Mouse (Mus musculus): ENCODE measurements at regions not wholly inside any gene's neighbourhood (a gene's known extent, or its start where the extent isn't known, plus 50 kb on each side); places are given as distances from the start of the nearest gene placed in this dataset.

- no peak for ATAC-seq (ENCODE audit: extremely low read depth, insufficient number of reproducible peaks, low FRiP score, low TSS enrichment)
- H3K27ac ChIP-seq (replicated peaks), result no peak overlapping the region
- H3K9me3 ChIP-seq, result no peaks in the 10 kb centered on the region
- H3K9ac ChIP-seq, result no peak overlapping the region
- H3K36me3 ChIP-seq, result no peaks in the 10 kb centered on the region
- no peaks in the 10 kb centered on the region for H3K4me1 ChIP-seq
- peaks cover 10% of the 10 kb centered on the region for H3K27me3 ChIP-seq (replicated peaks)
- 72% methylated on average over 5 of the region's 5 CpGs for WGBS
- H3K4me3 ChIP-seq, result no peak overlapping the region
- no peak overlapping the region for H3K4me2 ChIP-seq
Observed at GRCm38 (mm10) chr12:77067938-77068337, 105.9 kb upstream of the Max start.

GRCm38 (mm10) chr12:77067115-77067514 lies 105.1 kb upstream of the Max start:
- 44% methylated on average over 5 of the region's 5 CpGs for WGBS
- Histone ChIP-seq H3K27me3 (replicated peaks) (peaks cover 14% of the 10 kb centered on the region), H3K4me3 (no peak overlapping the region), H3K4me2 (no peak overlapping the region), H3K4me1 (no peaks in the 10 kb centered on the region), H3K27ac (replicated peaks) (no peak overlapping the region), H3K9me3 (no peaks in the 10 kb centered on the region), H3K36me3 (no peaks in the 10 kb centered on the region), H3K9ac (no peak overlapping the region)
- ATAC-seq (ENCODE audit: extremely low read depth, insufficient number of reproducible peaks, low FRiP score, low TSS enrichment), result no peak

- H3K4me1 ChIP-seq, result peaks cover 4% of the 10 kb centered on the region
- no peak overlapping the region for H3K4me3 ChIP-seq
- H3K36me3 ChIP-seq, result no peaks in the 10 kb centered on the region
- WGBS, result 59% methylated on average over 6 of the region's 6 CpGs
- no peak overlapping the region for H3K9ac ChIP-seq
- no peak overlapping the region for H3K4me2 ChIP-seq
- no peak for ATAC-seq (ENCODE audit: extremely low read depth, insufficient number of reproducible peaks, low FRiP score, low TSS enrichment)
- H3K9me3 ChIP-seq, result no peaks in the 10 kb centered on the region
- H3K27me3 ChIP-seq (replicated peaks), result peaks cover 14% of the 10 kb centered on the region
- no peak overlapping the region for H3K27ac ChIP-seq (replicated peaks)
Observed at GRCm38 (mm10) chr12:77065645-77066512, 103.9 kb upstream of the Max start.

- Histone ChIP-seq H3K9ac (no peak overlapping the region), H3K4me2 (no peak overlapping the region), H3K4me1 (peaks cover 18% of the 10 kb centered on the region), H3K9me3 (no peaks in the 10 kb centered on the region), H3K27me3 (replicated peaks) (peaks cover 14% of the 10 kb centered on the region), H3K27ac (replicated peaks) (no peak overlapping the region), H3K36me3 (no peaks in the 10 kb centered on the region), H3K4me3 (no peak overlapping the region)
- 53% methylated on average over 4 of the region's 4 CpGs for WGBS
- no peak for ATAC-seq (ENCODE audit: extremely low read depth, insufficient number of reproducible peaks, low FRiP score, low TSS enrichment)
Observed at GRCm38 (mm10) chr12:77064048-77064447, 102.0 kb upstream of the Max start.

- H3K4me2 ChIP-seq, result no peak overlapping the region
- no peaks in the 10 kb centered on the region for H3K9me3 ChIP-seq
- H3K27ac ChIP-seq (replicated peaks), result no peak overlapping the region
- ATAC-seq (ENCODE audit: extremely low read depth, insufficient number of reproducible peaks, low FRiP score, low TSS enrichment), result no peak
- WGBS, result 77% methylated on average over 5 of the region's 5 CpGs
- H3K36me3 ChIP-seq, result no peaks in the 10 kb centered on the region
- peaks cover 29% of the 10 kb centered on the region for H3K27me3 ChIP-seq (replicated peaks)
- H3K4me1 ChIP-seq, result peaks cover 33% of the 10 kb centered on the region
- H3K9ac ChIP-seq, result no peak overlapping the region
- H3K4me3 ChIP-seq, result no peak overlapping the region
Observed at GRCm38 (mm10) chr12:77061562-77061847, 99.5 kb upstream of the Max start.

- Histone ChIP-seq H3K36me3 (no peaks in the 10 kb centered on the region), H3K4me1 (peaks cover 33% of the 10 kb centered on the region), H3K4me2 (peak overlapping the region; percentile 70), H3K9ac (peak overlapping the region; percentile 20), H3K9me3 (no peaks in the 10 kb centered on the region), H3K4me3 (peak overlapping the region; percentile 47; the same call in 1 of the 2 replicates), H3K27ac (replicated peaks) (peak overlapping the region; percentile 38; the same call in 1 of the 2 replicates), H3K27me3 (replicated peaks) (peaks cover 34% of the 10 kb centered on the region)
- WGBS, result 70% methylated on average over 9 of the region's 9 CpGs
- no peak for ATAC-seq (ENCODE audit: extremely low read depth, insufficient number of reproducible peaks, low FRiP score, low TSS enrichment)
Observed at GRCm38 (mm10) chr12:77060766-77061561, 99.0 kb upstream of the Max start.

- Histone ChIP-seq H3K9ac (peak overlapping the region; percentile 20), H3K4me3 (peak overlapping the region; percentile 47), H3K9me3 (no peaks in the 10 kb centered on the region), H3K27me3 (replicated peaks) (peaks cover 42% of the 10 kb centered on the region), H3K4me1 (peaks cover 33% of the 10 kb centered on the region), H3K4me2 (peak overlapping the region; percentile 70), H3K27ac (replicated peaks) (peak overlapping the region; percentile 38), H3K36me3 (no peaks in the 10 kb centered on the region)
- WGBS, result 16% methylated on average over 16 of the region's 16 CpGs
- ATAC-seq (ENCODE audit: extremely low read depth, insufficient number of reproducible peaks, low FRiP score, low TSS enrichment), result no peak
Observed at GRCm38 (mm10) chr12:77060060-77060695, 98.2 kb upstream of the Max start.

- Histone ChIP-seq H3K27ac (replicated peaks) (peak overlapping the region; percentile 38), H3K9me3 (no peaks in the 10 kb centered on the region), H3K9ac (peak overlapping the region; percentile 20; the same call in 1 of the 2 replicates), H3K36me3 (no peaks in the 10 kb centered on the region), H3K4me1 (peaks cover 33% of the 10 kb centered on the region), H3K27me3 (replicated peaks) (peaks cover 47% of the 10 kb centered on the region), H3K4me2 (peak overlapping the region; percentile 70), H3K4me3 (peak overlapping the region; percentile 47)
- WGBS, result 76% methylated on average over 4 of the region's 4 CpGs
- no peak for ATAC-seq (ENCODE audit: extremely low read depth, insufficient number of reproducible peaks, low FRiP score, low TSS enrichment)
Observed at GRCm38 (mm10) chr12:77059679-77060059, 97.7 kb upstream of the Max start.

GRCm38 (mm10) chr12:77058596-77059190 lies 96.7 kb upstream of the Max start:
- H3K27ac ChIP-seq (replicated peaks), result no peak overlapping the region
- H3K4me3 ChIP-seq, result no peak overlapping the region
- H3K4me2 ChIP-seq, result no peak overlapping the region
- no peaks in the 10 kb centered on the region for H3K36me3 ChIP-seq
- peaks cover 48% of the 10 kb centered on the region for H3K27me3 ChIP-seq (replicated peaks)
- no peak for ATAC-seq (ENCODE audit: extremely low read depth, insufficient number of reproducible peaks, low FRiP score, low TSS enrichment)
- peaks cover 33% of the 10 kb centered on the region for H3K4me1 ChIP-seq
- H3K9me3 ChIP-seq, result no peaks in the 10 kb centered on the region
- WGBS, result 14% methylated on average over 4 of the region's 4 CpGs
- no peak overlapping the region for H3K9ac ChIP-seq

- WGBS, result 65% methylated on average over 5 of the region's 5 CpGs
- ATAC-seq (ENCODE audit: extremely low read depth, insufficient number of reproducible peaks, low FRiP score, low TSS enrichment), result no peak
Observed at GRCm38 (mm10) chr12:77056748-77057370, 94.9 kb upstream of the Max start.

GRCm38 (mm10) chr12:77054700-77055099 lies 92.7 kb upstream of the Max start:
- no peaks in the 10 kb centered on the region for H3K36me3 ChIP-seq
- peaks cover 17% of the 10 kb centered on the region for H3K4me1 ChIP-seq
- no peak overlapping the region for H3K4me3 ChIP-seq
- no peak for ATAC-seq (ENCODE audit: extremely low read depth, insufficient number of reproducible peaks, low FRiP score, low TSS enrichment)
- no peak overlapping the region for H3K9ac ChIP-seq
- 78% methylated on average over 5 of the region's 5 CpGs for WGBS
- peaks cover 52% of the 10 kb centered on the region for H3K27me3 ChIP-seq (replicated peaks)
- H3K4me2 ChIP-seq, result no peak overlapping the region
- no peaks in the 10 kb centered on the region for H3K9me3 ChIP-seq
- no peak overlapping the region for H3K27ac ChIP-seq (replicated peaks)

More at GRCm38 (mm10) chr12:77056748-77057370, 94.9 kb upstream of the Max start:
- Histone ChIP-seq H3K4me3 (no peak overlapping the region), H3K4me2 (no peak overlapping the region), H3K9ac (no peak overlapping the region), H3K27ac (replicated peaks) (no peak overlapping the region), H3K9me3 (no peaks in the 10 kb centered on the region), H3K4me1 (peaks cover 33% of the 10 kb centered on the region), H3K27me3 (replicated peaks) (peaks cover 47% of the 10 kb centered on the region), H3K36me3 (no peaks in the 10 kb centered on the region)
